ENCODE assay signal across 25 mouse cellular contexts in genomic region chr17:47698156-47698555, GRCm38 (mm10). TPM values are rescaled to one million over a fixed set of nuclear protein-coding genes. Genes with fewer than 3 reads are reported as not detected.
DNase-seq lines count a peak whose midpoint lies in the region; ATAC-seq and TF ChIP-seq lines count a peak whose summit lies in the region.
"Had no signal": no experiment of that assay in that cellular context is flagged by ENCODE, and none has a peak within 500 bp of the region (broad histone marks: within the 10 kb centered on the region; RNA-seq: fewer than 3 reads in every experiment).

No protein-coding gene starts in this region.

- H3K9ac ChIP-seq in kidney, embryonic 14.5 days (ENCODE audit: low read depth, low read length), result no peak overlapping the region
- H3K9ac ChIP-seq in kidney, postnatal 0 days (ENCODE audit: low read depth, low read length), result no peak overlapping the region
- H3K9ac ChIP-seq: embryonic facial prominence, embryonic 13.5 days; heart, embryonic 12.5 days; hindbrain, embryonic 14.5 days had no signal

- H3K36me3 ChIP-seq in kidney, embryonic 14.5 days (ENCODE audit: control insufficient read depth, insufficient read depth, low read length), result peaks cover 14% of the 10 kb centered on the region; the same call in 1 of the 2 replicates
- H3K36me3 ChIP-seq in kidney, postnatal 0 days (ENCODE audit: insufficient read depth, low read length), result peaks cover 12% of the 10 kb centered on the region

- WGBS in kidney, embryonic 14.5 days, result 88% methylated on average over 10 of the region's 10 CpGs
- 82% methylated on average over 10 of the region's 10 CpGs for WGBS in kidney, postnatal 0 days

- no peak overlapping the region for H3K4me2 ChIP-seq in kidney, embryonic 14.5 days (replicated peaks; ENCODE audit: low read depth, low read length)
- H3K4me2 ChIP-seq in kidney, postnatal 0 days (ENCODE audit: low read length), result no peak overlapping the region
- H3K4me2 ChIP-seq: embryonic facial prominence, embryonic 13.5 days; heart, embryonic 12.5 days; hindbrain, embryonic 14.5 days had no signal

- peaks cover 8% of the 10 kb centered on the region for H3K4me1 ChIP-seq in kidney, embryonic 14.5 days (ENCODE audit: control insufficient read depth, insufficient read depth, low read length)
- peaks cover 5% of the 10 kb centered on the region; the same call in 1 of the 2 replicates for H3K4me1 ChIP-seq in kidney, postnatal 0 days (replicated peaks; ENCODE audit: insufficient read depth, low read length)

- H3K4me3 ChIP-seq in kidney, embryonic 14.5 days (ENCODE audit: low read length), result no peak overlapping the region
- no peak overlapping the region for H3K4me3 ChIP-seq in kidney, postnatal 0 days (replicated peaks; ENCODE audit: low read depth, low read length)
- H3K4me3 ChIP-seq: embryonic facial prominence, embryonic 13.5 days; heart, embryonic 12.5 days; hindbrain, embryonic 10.5 days had no signal

- no peaks in the 10 kb centered on the region for H3K9me3 ChIP-seq in kidney, embryonic 14.5 days (ENCODE audit: control insufficient read depth, low read length)
- H3K9me3 ChIP-seq in kidney, postnatal 0 days (replicated peaks; ENCODE audit: low read length), result no peaks in the 10 kb centered on the region
- H3K9me3 ChIP-seq: embryonic facial prominence, embryonic 13.5 days; heart, embryonic 12.5 days; hindbrain, embryonic 10.5 days had no signal

- no peak overlapping the region for H3K27ac ChIP-seq in kidney, embryonic 14.5 days (ENCODE audit: low read depth, low read length)
- no peak overlapping the region for H3K27ac ChIP-seq in kidney, postnatal 0 days
- H3K27ac ChIP-seq: embryonic facial prominence, embryonic 13.5 days; hindbrain, embryonic 10.5 days; hindbrain, embryonic 14.5 days had no signal

- no peak for TF ChIP-seq CTCF in kidney, postnatal 0 days (IDR thresholded peaks at IDR 0.05; ENCODE audit: low read depth)

- ATAC-seq in kidney, embryonic 14.5 days (ENCODE audit: low FRiP score, low TSS enrichment), result no peak
- no peak for ATAC-seq in kidney, postnatal 0 days (replicated peaks; ENCODE audit: low FRiP score, low read depth)
- no peak for ATAC-seq in erythroid progenitor cell, adult 5-6 weeks (replicated peaks; ENCODE audit: low FRiP score, poor library complexity, severe bottlenecking)
- ATAC-seq: forebrain, embryonic 16.5 days had no signal

- peak; percentile 69 for DNase-seq in kidney, adult 18-20 months
- peak; percentile 92 for DNase-seq in kidney, adult 9 months
- peak; percentile 21 for DNase-seq in kidney, postnatal 0 days (ENCODE audit: low spot score)
- peak; percentile 76 to 87 for DNase-seq in kidney, postnatal 36 days
- no peak for DNase-seq in adrenal gland, adult 2 months
- no peak for DNase-seq in retina, embryonic 14.5 days (ENCODE audit: low spot score)
- DNase-seq: adrenal gland, adult 8-10 months; cerebellum, adult 11 months; cerebellum, adult 9-10 months; cerebellum, postnatal 25 days; gastrocnemius, postnatal 14 days had no signal

- H3K27me3 ChIP-seq in kidney, embryonic 14.5 days (ENCODE audit: control insufficient read depth, insufficient read depth, low read length), result no peaks in the 10 kb centered on the region
- H3K27me3 ChIP-seq in kidney, postnatal 0 days (ENCODE audit: insufficient read depth, low read length), result no peaks in the 10 kb centered on the region

RNA-seq across cellular contexts. Expression of gene Prickle4, which starts 3.6 kb away (rescaled TPM):
- 0.99 and 1.3 TPM in 2 replicates for polyA plus RNA-seq in kidney, embryonic 14.5 days (2014; fragmentation: Nextera tagmentation; extraction: Ambion mirVana)
- polyA plus RNA-seq in kidney, postnatal 0 days (2015; fragmentation: Nextera tagmentation; extraction: Ambion mirVana), result 1.1 and 1.2 TPM in 2 replicates
- 1 to 10 TPM; 3.5 to 3.7 TPM for total RNA-seq in adrenal gland, adult 2 months (2021)
- 10.6 and 13.7 TPM in 2 replicates for polyA plus RNA-seq in adrenal gland, adult 2 months (2012; rRNA removed)
- total RNA-seq in erythroid progenitor cell, adult 5-6 weeks (2015; ENCODE audit: low replicate concordance), result not detected in 2 replicates
- not detected in 2 replicates for total RNA-seq in erythroid progenitor cell, adult 5-6 weeks (2017; ENCODE audit: low replicate concordance)

RNA-seq across cellular contexts. Expression of gene Gm21981, which starts 3.9 kb away (rescaled TPM):
- polyA plus RNA-seq in kidney, embryonic 14.5 days (2014; fragmentation: Nextera tagmentation; extraction: Ambion mirVana), result 0.55 and 1.2 TPM in 2 replicates
- 0.25 and 0.36 TPM in 2 replicates for polyA plus RNA-seq in kidney, postnatal 0 days (2015; fragmentation: Nextera tagmentation; extraction: Ambion mirVana)
- under 1 TPM; 0.43 to 0.86 TPM for total RNA-seq in adrenal gland, adult 2 months (2021)
- polyA plus RNA-seq in adrenal gland, adult 2 months (2012; rRNA removed), result 0.44 and 1.1 TPM in 2 replicates
- total RNA-seq in erythroid progenitor cell, adult 5-6 weeks (2015; ENCODE audit: low replicate concordance), result not detected in 2 replicates
- not detected in 2 replicates for total RNA-seq in erythroid progenitor cell, adult 5-6 weeks (2017; ENCODE audit: low replicate concordance)
- total RNA-seq: granulocyte monocyte progenitor cell, adult 5-6 weeks had no signal

RNA-seq across cellular contexts. Expression of gene Frs3, which starts 9.3 kb away (rescaled TPM):
- 2.9 and 4.6 TPM in 2 replicates for polyA plus RNA-seq in kidney, embryonic 14.5 days (2014; fragmentation: Nextera tagmentation; extraction: Ambion mirVana)
- polyA plus RNA-seq in kidney, postnatal 0 days (2015; fragmentation: Nextera tagmentation; extraction: Ambion mirVana), result 6.8 and 8.3 TPM in 2 replicates
- total RNA-seq in adrenal gland, adult 2 months (2021), result 1 to 10 TPM; 2.6 to 6.9 TPM
- 18.6 and 21.6 TPM in 2 replicates for polyA plus RNA-seq in adrenal gland, adult 2 months (2012; rRNA removed)
- total RNA-seq in erythroid progenitor cell, adult 5-6 weeks (2015; ENCODE audit: low replicate concordance), result not detected in 2 replicates
- not detected in 2 replicates for total RNA-seq in erythroid progenitor cell, adult 5-6 weeks (2017; ENCODE audit: low replicate concordance)
- total RNA-seq: granulocyte monocyte progenitor cell, adult 5-6 weeks had no signal

RNA-seq across cellular contexts. Expression of gene Tomm6, which starts 10.0 kb away (rescaled TPM):
- polyA plus RNA-seq in kidney, embryonic 14.5 days (2014; fragmentation: Nextera tagmentation; extraction: Ambion mirVana), result 415 and 493 TPM in 2 replicates
- polyA plus RNA-seq in kidney, postnatal 0 days (2015; fragmentation: Nextera tagmentation; extraction: Ambion mirVana), result 450 and 462 TPM in 2 replicates
- 100 to 1,000 TPM; 223 to 242 TPM for total RNA-seq in adrenal gland, adult 2 months (2021)
- polyA plus RNA-seq in adrenal gland, adult 2 months (2012; rRNA removed), result 81.0 and 81.3 TPM in 2 replicates
- 44.7 and 48.6 TPM in 2 replicates for total RNA-seq in erythroid progenitor cell, adult 5-6 weeks (2015; ENCODE audit: low replicate concordance)
- total RNA-seq in erythroid progenitor cell, adult 5-6 weeks (2017; ENCODE audit: low replicate concordance), result 2.1 and 3.5 TPM in 2 replicates

RNA-seq across cellular contexts. Expression of gene Pgc, which starts 28.5 kb away (rescaled TPM):
- polyA plus RNA-seq in kidney, embryonic 14.5 days (2014; fragmentation: Nextera tagmentation; extraction: Ambion mirVana), result not detected in 2 replicates
- polyA plus RNA-seq in kidney, postnatal 0 days (2015; fragmentation: Nextera tagmentation; extraction: Ambion mirVana), result 0.08 and 0.09 TPM in 2 replicates
- not detected for total RNA-seq in adrenal gland, adult 2 months (2021)
- 1.6 and 27.4 TPM in 2 replicates for polyA plus RNA-seq in adrenal gland, adult 2 months (2012; rRNA removed)
- total RNA-seq in erythroid progenitor cell, adult 5-6 weeks (2015; ENCODE audit: low replicate concordance), result not detected in 2 replicates
- not detected in 2 replicates for total RNA-seq in erythroid progenitor cell, adult 5-6 weeks (2017; ENCODE audit: low replicate concordance)
- total RNA-seq: adrenal gland, adult 8-10 months; adrenal gland, postnatal 4 days; gastrocnemius, adult 18-20 months; gastrocnemius, postnatal 14 days; granulocyte monocyte progenitor cell, adult 5-6 weeks; heart, adult 8-10 months; heart, postnatal 25 days had no signal
- polyA plus RNA-seq: brain, embryonic 14.5 days; cortical plate, adult 2 months; embryonic facial prominence, embryonic 13.5 days; forebrain, embryonic 16.5 days; heart, embryonic 12.5 days; hindbrain, embryonic 10.5 days; hindbrain, embryonic 14.5 days had no signal

Comparison
In these comparisons a context has a peak if more than half of its experiments do, and no peak if none do; other contexts are left out.
1. DNase-seq: peak in kidney, adult 18-20 months (single experiment), kidney, adult 9 months (single experiment), kidney, postnatal 0 days (single experiment) and kidney, postnatal 36 days (2 of 2); none in adrenal gland, adult 2 months (single experiment) and retina, embryonic 14.5 days (single experiment).